Mouse (Mus musculus) left cerebral cortex, adult 11 months (tissue): Measurements from ENCODE around the gene Lap3.

Experiments used
- DNase-seq: peaks from one replicate; pipeline ENCODE4 v3.0.0; 2022; ENCODE audit warnings: low spot score

Lap3 gene

DNA sequence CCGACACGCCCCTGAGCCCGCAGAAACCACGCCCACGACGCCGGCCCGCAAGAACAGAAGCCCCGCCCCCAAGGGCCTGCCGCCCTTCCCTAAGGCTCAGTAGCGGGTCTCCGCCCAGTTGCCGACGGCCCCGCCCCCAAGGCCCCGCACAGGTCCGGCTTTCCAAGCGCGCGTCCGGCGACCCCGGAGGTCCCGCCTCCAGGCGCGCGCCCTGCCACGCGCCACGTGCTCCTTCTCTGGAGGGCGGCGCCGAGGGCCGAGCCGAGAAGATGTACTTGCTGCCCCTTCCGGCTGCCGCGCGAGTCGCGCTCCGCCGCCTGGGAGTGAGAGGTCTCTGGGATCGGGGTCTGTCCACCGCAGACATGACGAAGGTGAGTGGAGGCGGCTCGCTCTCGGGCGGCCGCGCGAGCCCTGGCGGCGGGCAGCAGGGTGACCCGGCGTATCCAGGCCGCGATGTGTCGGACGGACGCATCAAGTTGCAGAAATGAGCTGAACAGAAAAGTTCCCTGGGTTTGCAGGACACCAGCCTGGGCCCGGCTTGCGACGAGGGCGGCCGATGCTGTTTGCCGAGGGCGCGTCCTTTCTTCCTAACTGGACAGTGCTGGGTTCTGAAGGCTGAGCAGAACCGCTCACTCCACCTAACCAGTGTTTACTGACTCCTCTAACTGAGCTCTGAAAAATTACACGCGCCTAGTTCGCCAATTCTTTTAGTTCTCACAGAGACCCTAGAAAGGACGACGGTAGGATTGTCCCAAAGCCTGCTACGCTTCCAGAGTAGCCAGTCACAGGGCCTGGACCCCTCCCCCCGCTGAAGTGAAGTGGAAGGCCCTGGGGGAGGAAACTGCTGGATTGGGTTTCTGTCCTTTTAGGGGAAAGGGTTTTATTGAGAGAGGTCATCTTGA lies at the start of gene Lap3:
Gene Lap3, plus strand, starts transcription at position 184 of the 902 bp plus-strand sequence.
- DNase-seq, result peak; percentile 97

DNA sequence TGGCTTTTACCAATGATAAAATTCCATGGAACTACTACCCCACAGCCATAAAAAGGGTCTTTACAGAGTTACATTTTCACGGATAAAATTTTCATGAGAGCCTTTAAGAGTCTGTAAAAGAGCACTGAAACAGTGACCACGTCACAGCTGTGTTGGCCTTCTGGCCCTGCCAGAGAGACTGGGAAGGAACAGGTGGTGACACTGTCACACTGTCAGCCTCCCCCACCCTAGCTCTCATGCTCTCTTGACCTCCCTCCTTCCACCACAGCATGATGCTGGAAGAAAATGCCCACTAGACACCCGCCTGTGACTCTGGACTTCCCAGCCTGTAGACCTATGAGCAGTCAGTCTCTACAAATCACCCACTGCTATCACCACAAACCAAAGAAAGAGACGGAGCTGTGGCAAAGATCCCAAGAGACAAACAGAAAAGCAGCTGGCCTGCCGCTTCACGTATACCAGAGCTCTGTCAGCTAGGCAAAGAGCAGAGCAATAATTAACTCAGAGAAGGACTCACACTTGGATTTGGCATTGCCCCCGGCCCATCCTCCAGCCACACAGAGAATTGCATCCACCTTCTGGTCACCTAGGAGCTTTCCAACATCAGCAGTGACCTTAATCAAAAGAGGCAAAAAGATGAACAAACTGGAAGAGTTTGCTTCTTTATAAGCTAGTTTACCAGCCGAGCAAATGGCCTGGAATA lies 48.9 kb upstream of the Lap3 start:
- DNase-seq, result no peak

DNA sequence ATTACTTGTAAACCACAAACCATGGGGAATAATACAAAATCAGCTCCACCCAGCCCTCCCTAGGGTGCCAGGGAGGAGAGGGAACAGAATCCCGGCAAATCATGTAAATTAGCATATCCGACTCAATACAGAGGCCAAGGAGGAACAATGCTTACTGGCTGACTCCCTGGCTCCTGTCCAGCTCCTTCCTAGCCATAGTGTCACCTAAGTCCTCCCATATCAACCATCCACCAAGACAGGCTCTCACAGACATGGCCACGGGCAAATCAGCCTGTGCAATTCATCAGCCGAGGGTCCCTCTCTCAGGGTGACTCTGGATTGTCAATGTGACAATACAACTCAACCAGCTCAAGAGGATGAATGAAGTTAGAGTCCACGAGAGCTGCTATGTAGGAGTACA lies 44.5 kb upstream of the Lap3 start:
- no peak for DNase-seq

DNA sequence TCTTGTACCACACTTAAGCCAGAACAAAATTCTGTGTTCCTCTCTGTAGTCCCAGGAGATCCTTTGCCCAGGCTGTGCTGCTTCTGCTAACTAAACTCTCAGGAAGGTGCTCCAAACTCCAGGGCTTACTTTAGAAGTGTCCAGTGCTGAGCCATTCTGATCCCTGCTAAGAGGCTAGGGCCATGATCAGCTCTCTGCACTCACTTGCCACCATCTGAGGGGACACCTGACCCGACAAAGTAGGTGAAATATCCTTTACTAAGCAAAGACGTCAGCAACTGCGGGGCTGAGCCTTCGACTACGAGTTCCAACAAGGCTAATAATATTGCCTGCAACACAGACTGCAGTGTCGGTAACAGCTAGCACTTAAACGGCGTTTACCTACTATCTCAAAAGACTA lies 44.0 kb upstream of the Lap3 start:
- DNase-seq, result no peak

DNA sequence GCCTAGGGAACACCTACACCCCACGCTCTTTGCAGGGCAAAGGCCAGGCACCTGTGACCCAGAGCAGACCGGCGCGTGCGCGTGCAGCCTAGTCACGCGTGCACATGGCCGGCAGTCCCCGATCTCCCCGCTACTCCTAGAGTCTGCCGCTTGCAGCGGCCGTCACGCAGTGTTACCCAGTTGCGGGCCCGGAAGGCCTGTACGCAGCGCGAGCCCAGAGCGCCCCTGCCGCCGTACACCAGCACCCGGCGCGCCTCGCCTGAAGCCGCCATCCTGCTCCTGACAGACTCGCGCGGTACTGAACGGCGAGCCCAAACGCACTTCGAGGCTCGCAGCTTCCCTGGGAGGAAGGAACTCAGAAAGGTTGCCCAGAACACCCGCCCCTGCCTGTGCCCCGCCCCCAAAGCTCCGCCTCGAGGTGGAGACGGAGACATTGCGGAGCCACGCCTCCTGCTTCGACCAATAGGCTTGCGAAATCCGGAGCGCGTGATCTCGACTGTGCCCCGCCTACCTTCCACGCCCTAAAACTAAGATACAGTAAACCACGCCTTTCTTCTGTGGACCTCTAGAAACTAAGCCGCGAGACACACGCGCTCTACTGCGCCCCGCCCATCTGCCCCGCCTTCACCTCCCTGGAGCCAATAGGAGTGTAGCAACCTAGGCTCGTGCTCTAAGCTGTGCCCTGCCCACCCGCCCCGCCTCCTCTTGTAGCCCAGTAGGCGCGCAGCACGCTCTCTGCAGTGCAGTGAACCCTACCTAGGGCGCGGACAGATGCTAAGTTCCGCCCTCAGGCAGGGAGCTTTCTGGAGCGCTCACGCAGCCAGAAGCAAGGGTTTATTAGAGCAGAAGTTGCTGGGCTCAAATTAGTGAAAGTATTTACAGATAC lies 43.1 kb upstream of the Lap3 start, which contains the start of gene Qdpr:
Gene Qdpr, minus strand, starts transcription at position 406 of the 886 bp plus-strand sequence.
- DNase-seq, result peak; percentile 97

DNA sequence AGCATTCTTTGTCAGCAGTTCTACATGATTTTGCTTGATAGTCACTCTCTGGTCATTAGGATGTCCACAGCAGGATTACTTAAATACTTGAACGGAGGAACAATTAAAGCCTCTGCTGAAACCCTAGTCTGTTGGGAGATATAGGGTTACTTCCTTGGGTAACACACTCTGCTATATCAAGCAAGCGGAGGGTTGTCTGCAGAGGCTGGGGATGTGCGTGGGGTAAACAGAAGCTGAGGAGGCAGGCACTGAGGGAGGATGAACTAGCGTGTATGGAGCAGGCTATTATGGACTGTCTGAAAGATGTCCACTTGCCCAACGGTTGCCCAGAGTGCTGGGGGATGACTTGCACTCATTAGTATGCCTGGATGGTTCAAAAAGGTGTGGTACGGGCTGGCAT lies 39.7 kb upstream of the Lap3 start, which contains the start of gene Clrn2:
Gene Clrn2, plus strand, starts transcription at position 301 of the 400 bp plus-strand sequence.
- no peak for DNase-seq

DNA sequence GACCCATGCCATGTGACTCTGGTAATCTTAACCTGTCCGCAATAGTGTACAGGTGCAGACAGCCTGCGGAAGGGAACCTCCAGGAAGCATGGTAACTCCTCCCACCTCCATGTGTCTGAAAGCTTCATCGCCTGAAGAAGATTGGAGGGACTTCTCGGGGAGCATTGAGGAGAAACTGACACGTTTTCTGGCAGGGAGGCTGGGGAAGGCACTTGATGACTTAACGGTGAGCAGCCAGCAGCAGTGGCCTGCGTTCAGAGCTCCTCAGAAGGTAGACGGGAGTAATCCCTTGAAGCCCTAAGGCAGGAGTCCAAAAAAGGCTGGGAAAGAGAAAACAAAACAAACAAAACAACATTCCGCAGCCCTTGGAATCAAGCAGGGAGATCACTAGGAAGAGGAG lies 38.7 kb upstream of the Lap3 start:
- DNase-seq, result no peak

DNA sequence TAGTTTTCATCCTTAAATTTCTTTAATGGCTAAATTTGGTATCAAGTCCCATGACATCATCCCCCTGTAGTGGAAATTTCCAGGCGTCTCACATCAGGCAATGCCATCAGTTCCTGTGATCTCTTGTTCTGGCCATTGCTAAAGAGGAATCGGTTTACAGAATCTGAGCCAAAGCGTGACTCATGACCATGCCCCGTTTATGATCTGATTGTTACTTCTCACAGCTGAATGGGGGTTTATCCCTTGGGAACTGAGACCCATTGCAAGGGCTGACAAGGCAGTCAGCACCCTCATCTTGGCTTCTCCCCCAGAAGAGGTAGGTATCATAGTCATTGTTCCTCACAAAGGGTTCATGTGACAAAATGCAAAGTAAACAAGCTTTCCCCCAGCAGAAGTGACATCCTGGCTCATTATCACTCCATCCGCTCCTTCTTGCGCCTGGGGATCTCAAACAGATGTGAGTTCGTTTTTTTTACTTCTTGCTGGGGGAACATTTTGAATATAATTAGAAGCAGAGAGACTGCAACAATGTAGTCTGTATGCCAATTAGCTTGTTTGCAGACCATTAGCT lies 20.2 kb upstream of the Lap3 start:
- DNase-seq, result no peak

DNA sequence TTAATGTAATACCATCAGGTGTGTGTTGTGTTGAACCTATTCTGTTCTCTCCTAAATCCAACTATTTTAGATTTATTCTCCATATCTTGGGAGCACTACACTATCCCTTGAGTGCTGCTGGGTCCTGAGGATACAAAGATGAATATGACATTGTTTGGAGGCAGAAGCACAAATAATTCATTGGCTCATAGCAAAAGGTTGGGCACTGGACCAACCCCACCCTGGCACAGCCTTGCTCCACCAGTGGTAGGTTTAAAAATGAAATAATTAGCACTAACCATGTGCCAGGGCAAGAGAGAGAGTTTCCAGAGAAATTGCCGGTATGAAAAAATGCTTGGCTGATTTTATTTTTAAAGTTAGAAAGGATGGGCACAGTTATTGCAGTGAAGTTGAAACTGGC lies 19.7 kb upstream of the Lap3 start:
- DNase-seq, result no peak

DNA sequence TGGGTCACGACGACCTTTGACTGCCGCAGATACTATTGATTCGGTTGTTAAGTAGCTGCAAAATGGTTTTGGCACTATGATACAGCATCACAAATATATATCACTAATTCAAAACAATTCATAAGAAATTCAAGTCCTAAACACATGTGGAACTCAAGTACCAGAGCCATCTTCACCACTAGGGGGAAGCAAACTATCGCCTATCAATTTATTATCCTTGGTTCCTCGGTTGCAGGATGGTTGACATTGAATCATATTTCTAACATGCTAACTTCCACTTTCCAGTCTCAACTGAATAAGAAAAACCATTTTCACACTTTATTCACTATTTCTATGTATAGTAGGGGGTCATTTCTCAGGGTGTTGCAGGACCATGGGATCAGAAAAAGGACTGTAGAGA lies 19.0 kb upstream of the Lap3 start:
- peak; percentile 70 for DNase-seq

DNA sequence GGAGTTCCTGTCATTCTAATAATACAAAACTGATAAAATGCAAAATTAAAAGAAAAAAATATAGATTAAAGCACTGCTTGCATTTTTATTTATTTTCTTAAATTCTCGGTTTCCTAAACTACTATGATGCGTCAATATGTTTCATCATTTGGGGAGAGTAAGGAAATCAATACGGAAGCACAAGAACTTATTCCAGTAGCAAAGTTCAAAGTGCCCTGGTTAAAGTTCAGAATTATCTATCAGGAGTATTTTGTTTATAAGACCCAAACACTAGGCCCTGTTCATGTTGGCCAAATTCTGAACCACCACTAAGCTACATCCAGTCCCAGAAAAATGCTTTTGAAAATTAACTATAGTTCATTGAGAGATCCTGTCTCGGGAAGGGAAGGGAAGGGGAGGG lies 18.4 kb upstream of the Lap3 start:
- DNase-seq, result no peak

DNA sequence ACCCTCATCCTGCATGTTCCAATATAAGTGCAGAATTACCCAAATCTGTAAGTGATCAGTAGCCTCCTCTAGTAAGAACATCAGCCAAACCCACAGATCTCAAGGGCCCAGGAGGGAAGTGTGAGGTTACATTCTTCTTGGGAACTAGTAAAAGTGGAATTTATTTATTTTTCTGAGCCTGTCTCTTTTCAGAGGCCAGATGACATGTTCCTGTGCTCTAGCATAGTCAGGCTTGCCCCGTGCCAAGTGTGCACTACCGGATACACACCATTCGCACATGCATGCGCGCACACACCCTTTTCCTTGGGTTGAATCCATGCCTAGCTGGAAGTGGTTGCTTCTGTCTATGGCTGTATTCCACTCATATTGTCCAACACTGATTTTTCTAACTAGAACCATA lies 17.4 kb upstream of the Lap3 start:
- DNase-seq, result no peak

DNA sequence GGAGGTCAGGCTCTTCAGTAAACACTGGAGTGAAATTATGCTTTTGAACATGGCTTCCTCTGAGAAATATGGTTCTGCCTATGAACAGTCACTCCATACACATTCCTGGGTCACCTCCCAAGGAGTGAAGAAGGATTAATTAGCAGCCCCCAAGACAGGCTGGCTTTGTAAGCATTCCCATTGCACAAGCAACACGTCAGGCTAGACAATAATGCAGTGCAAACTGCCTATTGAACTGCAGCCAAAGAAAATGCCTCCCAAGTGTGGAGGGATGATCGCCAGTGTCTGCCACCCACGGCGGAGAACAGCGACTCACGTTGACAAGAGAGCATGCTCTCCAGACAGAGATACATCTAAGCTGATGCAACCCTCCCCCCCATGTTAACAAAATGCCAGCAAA lies 16.9 kb upstream of the Lap3 start:
- DNase-seq, result no peak

DNA sequence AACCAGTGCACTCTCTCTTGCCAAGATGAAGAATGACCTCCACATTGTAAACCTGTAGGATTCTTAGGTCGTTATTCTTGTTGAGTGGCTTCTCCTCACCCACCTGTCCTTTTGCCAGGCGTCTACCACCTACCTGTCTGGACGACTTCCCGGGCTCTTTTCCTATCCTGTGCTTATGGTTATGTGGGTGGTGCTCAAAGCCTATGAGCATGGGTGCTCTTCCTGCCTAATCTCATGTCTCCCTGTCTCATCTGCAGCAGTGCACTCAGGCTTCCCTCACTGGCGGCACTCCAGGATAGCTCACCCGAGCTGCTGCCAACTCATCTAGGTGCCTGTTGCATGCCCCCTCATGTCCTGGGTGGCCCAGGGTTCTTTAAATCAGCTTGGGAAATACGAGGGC lies 15.6 kb upstream of the Lap3 start:
- no peak for DNase-seq

DNA sequence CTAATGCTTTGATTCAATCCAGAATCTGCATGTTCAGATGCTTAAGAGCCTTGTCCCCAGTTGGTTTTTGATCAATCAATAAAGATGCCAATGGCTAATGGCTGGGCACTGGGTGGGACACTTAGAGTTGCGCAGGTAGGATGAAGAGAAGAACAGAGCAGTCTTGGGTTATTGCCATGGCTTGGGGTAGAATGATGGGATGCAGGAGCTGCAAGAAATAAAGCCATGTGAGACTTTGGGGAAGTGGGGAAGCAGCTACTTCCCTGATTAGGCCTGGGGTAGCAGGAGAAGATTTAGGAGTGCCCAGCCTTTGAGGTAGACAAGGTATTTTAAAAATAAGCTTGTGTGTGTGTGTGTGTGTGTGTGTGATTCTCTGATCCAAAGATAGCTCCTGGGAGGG lies 13.1 kb upstream of the Lap3 start:
- no peak for DNase-seq

DNA sequence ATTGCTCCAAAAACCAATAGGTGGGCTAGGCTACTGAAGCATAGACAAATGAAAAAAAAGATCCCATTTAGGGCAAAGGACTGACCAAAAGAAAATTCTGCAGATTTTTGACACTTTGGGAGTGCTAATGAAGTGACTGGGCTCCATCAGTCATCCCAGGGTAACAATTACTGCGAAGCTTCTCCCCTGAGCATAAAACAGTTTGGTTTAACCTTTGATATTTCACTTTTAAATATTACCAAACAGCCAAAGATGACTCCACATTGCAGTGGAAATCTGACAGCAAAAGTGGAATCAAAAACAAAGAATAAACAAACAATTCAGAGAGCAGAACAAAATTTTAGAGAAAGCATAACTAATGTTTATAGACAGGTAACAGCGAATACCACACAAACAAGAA lies 12.0 kb upstream of the Lap3 start:
- no peak for DNase-seq

DNA sequence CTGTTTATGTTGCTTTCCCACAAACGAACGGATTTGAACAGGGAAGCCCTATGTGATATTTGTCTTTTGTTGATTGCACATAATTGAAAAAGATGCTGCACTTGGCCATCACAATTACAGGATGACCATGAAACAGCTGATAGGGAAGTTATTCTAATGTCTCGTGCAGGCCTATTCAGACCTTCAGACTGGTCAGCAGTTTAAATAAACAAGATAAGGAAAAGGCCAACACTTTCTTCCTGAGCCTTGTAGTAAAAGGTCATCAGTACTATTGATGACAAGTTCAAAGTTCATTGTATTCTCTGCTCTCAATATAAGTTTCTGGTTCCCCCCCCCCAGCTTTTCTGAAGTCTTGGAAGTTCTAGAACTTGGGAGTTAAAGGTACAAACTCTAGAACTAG lies 10.6 kb upstream of the Lap3 start:
- no peak for DNase-seq

DNA sequence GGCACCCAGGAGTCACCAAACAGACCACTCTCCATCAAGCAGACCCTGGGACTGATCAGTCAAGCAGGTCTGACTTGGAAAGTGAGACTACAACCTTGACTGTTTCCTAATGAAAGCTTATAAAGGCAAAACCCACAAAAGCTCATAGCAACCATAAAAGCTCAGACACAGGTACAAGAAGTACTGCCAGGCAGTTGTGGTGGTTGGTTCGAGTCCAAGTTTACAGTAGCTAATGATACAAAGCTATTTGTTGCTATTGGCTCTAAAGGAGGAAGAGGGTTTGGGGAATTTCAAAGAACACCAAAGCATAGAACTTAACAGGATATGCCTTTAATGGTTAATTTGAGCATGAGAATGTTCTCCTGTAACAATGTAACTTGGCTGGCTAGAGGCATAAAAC lies 9.5 kb upstream of the Lap3 start:
- DNase-seq, result no peak

DNA sequence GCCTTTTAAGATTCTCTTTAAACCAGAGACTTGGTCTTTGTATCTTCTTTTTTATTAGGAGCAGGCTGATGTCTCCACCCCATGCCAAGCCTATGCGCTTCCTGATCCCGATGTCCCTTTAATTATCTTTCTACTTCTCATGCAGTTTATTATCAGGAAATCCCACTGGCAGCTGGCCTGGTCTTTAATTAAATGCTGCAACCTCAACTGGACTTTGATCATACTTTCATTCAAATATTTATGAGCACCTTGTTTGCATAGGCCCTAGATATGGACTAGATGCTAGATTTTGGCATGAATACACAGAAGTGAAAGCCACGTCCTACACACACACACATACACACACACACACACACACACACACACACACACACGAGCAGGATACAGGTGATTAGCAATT lies 1.4 kb upstream of the Lap3 start:
- DNase-seq, result no peak

DNA sequence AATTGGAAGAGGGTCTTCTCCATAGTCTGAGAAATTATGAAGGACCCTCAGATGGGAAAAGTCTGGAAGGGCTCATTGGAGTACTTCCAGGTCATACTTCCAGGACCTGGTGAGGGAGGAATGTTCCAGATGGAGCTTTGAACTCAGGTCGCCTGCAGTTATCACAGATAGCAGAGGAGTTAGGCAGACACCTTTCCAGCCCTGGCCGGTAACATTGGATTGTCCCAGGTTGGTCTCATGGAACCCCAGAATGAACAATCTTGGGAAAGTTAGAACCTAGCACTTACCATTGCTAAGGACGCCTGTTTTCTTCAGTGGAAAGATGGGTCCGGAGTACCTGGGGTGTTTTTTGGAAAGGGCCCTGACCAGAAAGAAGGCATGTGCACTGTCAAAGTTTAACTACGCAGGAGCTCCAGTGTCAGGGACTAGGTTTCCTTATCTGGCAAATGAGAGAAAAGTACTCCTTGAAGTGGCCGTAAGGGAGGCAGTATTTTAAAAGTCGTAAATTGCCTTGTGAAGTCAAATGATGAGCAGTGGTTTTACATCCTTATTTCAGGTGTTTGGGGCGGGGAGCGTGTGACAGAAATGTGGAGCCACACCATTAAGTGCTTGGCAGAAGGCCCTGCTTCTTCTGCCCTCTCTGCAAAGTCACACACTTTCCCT lies 1.1 kb downstream of the Lap3 start:
- DNase-seq, result no peak

DNA sequence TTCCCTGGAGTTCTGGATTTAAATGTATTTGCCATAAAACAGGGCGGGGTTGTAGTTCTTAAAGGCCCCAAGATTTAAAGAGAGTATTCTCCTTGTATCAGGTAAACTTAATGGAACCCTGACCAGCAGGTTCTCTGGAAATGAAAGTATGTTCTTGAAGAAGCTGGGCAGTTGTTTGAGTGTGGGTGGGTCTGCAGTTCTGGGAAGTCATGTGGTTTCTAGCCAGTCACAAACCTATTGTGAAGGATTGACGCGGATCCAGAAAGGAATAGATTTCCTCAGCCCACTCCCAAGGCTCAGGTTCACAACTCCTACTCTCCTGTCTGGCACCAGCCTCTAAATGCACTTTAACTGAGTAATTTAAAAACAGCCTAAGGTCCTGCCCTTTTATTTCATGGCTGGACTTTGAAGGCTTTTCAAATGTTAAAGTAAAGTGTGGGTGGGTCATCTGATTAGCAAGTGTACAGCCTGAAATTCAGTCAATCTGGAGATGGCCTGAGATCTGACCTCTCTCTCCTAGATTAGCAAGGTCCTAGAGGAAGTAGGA lies 2.3 kb downstream of the Lap3 start:
- DNase-seq, result no peak
